Mouse (Mus musculus) myocyte (in vitro differentiated cells): ENCODE results near the gene Wdr34. TPM values are rescaled to one million over a fixed set of nuclear protein-coding genes. Genes with fewer than 3 reads are reported as not detected.

ENCODE experiments used
- H3K27me3 ChIP-seq: one replicate; pipeline ENCODE4 v1.6.1; 2011; ENCODE audit not compliant: control insufficient read depth, insufficient read depth, insufficient read length
- H3K36me3 ChIP-seq: one replicate; pipeline ENCODE4 v1.6.1; 2011; ENCODE audit not compliant: control insufficient read depth, insufficient read depth
- H3K4me2 ChIP-seq: one replicate; pipeline ENCODE4 v1.6.1; 2011; ENCODE audit warnings: low read depth, control low read depth
- H3K4me3 ChIP-seq: one replicate; pipeline ENCODE4 v1.5.1; 2011; ENCODE audit warnings: mild to moderate bottlenecking, control low read depth, moderate library complexity
- H3K79me2 ChIP-seq: one replicate; pipeline ENCODE4 v1.6.1; 2011; ENCODE audit not compliant: control insufficient read depth, insufficient read depth
- H3ac ChIP-seq: one replicate; pipeline ENCODE4 v1.6.1; 2011; ENCODE audit not compliant: control insufficient read depth, insufficient read length
- CEBPB ChIP-seq: IDR thresholded peaks from 2 replicates; pipeline ENCODE4 v1.6.1; 2011; ENCODE audit warnings: mild to moderate bottlenecking, moderate library complexity; ENCODE audit not compliant: poor library complexity, insufficient read depth, severe bottlenecking
- E2F4 ChIP-seq: IDR thresholded peaks from one replicate; pipeline ENCODE4 v1.6.1; 2011; ENCODE audit warnings: mild to moderate bottlenecking, control low read depth, moderate library complexity; ENCODE audit not compliant: insufficient read depth
- MAX ChIP-seq: IDR thresholded peaks from one replicate; pipeline ENCODE4 v1.6.1; 2011; ENCODE audit warnings: low read depth, mild to moderate bottlenecking, control low read depth
- MYOD1 ChIP-seq, 3 experiments: IDR thresholded peaks; one replicate each; pipeline ENCODE4 v1.6.1; 2011; ENCODE audit warnings: control low read depth in 2 of 3, low read depth in 2 of 3, mild to moderate bottlenecking in 2 of 3, moderate library complexity in 1 of 3; ENCODE audit not compliant: insufficient read length in 2 of 3, control insufficient read depth in 1 of 3
- MYOG ChIP-seq, 3 experiments: IDR thresholded peaks; one replicate each; pipeline ENCODE4 v1.6.1; 2011; ENCODE audit warnings: control low read depth in 2 of 3, low read depth in 2 of 3, mild to moderate bottlenecking in 2 of 3; ENCODE audit not compliant: insufficient read length in 2 of 3, control insufficient read depth in 1 of 3, insufficient read depth in 1 of 3
- POLR2A ChIP-seq: IDR thresholded peaks from one replicate; pipeline ENCODE4 v1.6.1; 2011; ENCODE audit warnings: low read depth, mild to moderate bottlenecking, control low read depth, moderate library complexity; ENCODE audit not compliant: insufficient read length
- POLR2AphosphoS2 ChIP-seq: IDR thresholded peaks from one replicate; pipeline ENCODE4 v1.6.1; 2011; ENCODE audit warnings: low read depth, control low read depth; ENCODE audit not compliant: insufficient read length
- REST ChIP-seq: IDR thresholded peaks from one replicate; pipeline ENCODE4 v1.6.1; 2011; ENCODE audit warnings: mild to moderate bottlenecking, control low read depth, moderate library complexity; ENCODE audit not compliant: insufficient read depth, insufficient read length
- SRF ChIP-seq: IDR thresholded peaks from one replicate; pipeline ENCODE4 v1.6.1; 2011; ENCODE audit warnings: low read depth; ENCODE audit not compliant: control insufficient read depth, insufficient read length
- TCF12 ChIP-seq: IDR thresholded peaks from one replicate; pipeline ENCODE4 v1.6.1; 2011; ENCODE audit warnings: mild to moderate bottlenecking, control low read depth; ENCODE audit not compliant: poor library complexity, insufficient read depth, severe bottlenecking
- TCF3 ChIP-seq: IDR thresholded peaks from one replicate; pipeline ENCODE4 v1.6.1; 2011; ENCODE audit warnings: low read depth, control low read depth; ENCODE audit not compliant: insufficient read length
- USF1 ChIP-seq: IDR thresholded peaks from one replicate; pipeline ENCODE4 v1.6.1; 2011; ENCODE audit warnings: low read depth, mild to moderate bottlenecking, control low read depth, moderate library complexity
- polyA plus RNA-seq: library from polyadenylated mRNA; unstranded; fragments of >200 nt; fragmentation: generic; extraction: Trizol; gene quantifications from one replicate; pipeline ENCODE4 v1.2.1, GENCODE M21; 2012; ENCODE audit warnings: missing spikeins

Gene Wdr34
- polyA plus RNA-seq, 1 experiment = 21.6 TPM

GRCm38 (mm10) chr2:30067031-30067888 lies 18.6 kb upstream of the Wdr34 start:
- Histone ChIP-seq H3K36me3 (peaks cover 25% of the 10 kb centered on the region), H3ac (peak overlapping the region; percentile 81), H3K4me2 (peak overlapping the region; percentile 83), H3K79me2 (peaks cover 59% of the 10 kb centered on the region), H3K27me3 (no peaks in the 10 kb centered on the region), H3K4me3 (peak overlapping the region; percentile 52)
- no peak for TF ChIP-seq CEBPB
- TF ChIP-seq E2F4 = no peak
- no peak for TF ChIP-seq SRF
- TF ChIP-seq MYOG (IDR thresholded peaks at IDR 0.05; ENCODE audit: control insufficient read depth in 1 of 3, insufficient read depth in 1 of 3, insufficient read length in 2 of 3, low read depth in 2 of 3) = peak in 1 of 3 experiments; percentile 17
- no peak for TF ChIP-seq MAX
- no peak for TF ChIP-seq TCF12
- peak in 1 of 3 experiments; percentile 1 for TF ChIP-seq MYOD1 (IDR thresholded peaks at IDR 0.05; ENCODE audit: control insufficient read depth in 1 of 3, insufficient read length in 2 of 3, low read depth in 2 of 3)
- no peak for TF ChIP-seq REST
- no peak for TF ChIP-seq TCF3
- TF ChIP-seq USF1 = no peak
- TF ChIP-seq POLR2A = peak; percentile 33
- no peak for TF ChIP-seq POLR2AphosphoS2

GRCm38 (mm10) chr2:30066046-30066901 lies 17.6 kb upstream of the Wdr34 start:
- peaks cover 24% of the 10 kb centered on the region for H3K36me3 ChIP-seq
- TF ChIP-seq SRF (no peak), POLR2AphosphoS2 (peak; percentile 75), MAX (no peak), POLR2A (peak; percentile 79), TCF3 (no peak), MYOG (IDR thresholded peaks at IDR 0.05; ENCODE audit: control insufficient read depth in 1 of 3, insufficient read depth in 1 of 3, insufficient read length in 2 of 3, low read depth in 2 of 3) (no peak), TCF12 (no peak), MYOD1 (IDR thresholded peaks at IDR 0.05; ENCODE audit: control insufficient read depth in 1 of 3, insufficient read length in 2 of 3, low read depth in 2 of 3) (no peak), CEBPB (no peak), E2F4 (no peak), REST (peak; percentile 3), USF1 (peak; percentile 87)
- peaks cover 59% of the 10 kb centered on the region for H3K79me2 ChIP-seq
- H3ac ChIP-seq = peak overlapping the region; percentile 81
- H3K4me3 ChIP-seq = peak overlapping the region; percentile 52
- H3K27me3 ChIP-seq = no peaks in the 10 kb centered on the region
- peak overlapping the region; percentile 87 for H3K4me2 ChIP-seq

- H3ac ChIP-seq = no peak overlapping the region
- TF ChIP-seq USF1 = no peak
- no peak for TF ChIP-seq TCF3
- no peak for TF ChIP-seq MYOG (IDR thresholded peaks at IDR 0.05; ENCODE audit: control insufficient read depth in 1 of 3, insufficient read depth in 1 of 3, insufficient read length in 2 of 3, low read depth in 2 of 3)
- no peak for TF ChIP-seq CEBPB
- TF ChIP-seq MAX = no peak
- no peak for TF ChIP-seq REST
- no peak for TF ChIP-seq MYOD1 (IDR thresholded peaks at IDR 0.05; ENCODE audit: control insufficient read depth in 1 of 3, insufficient read length in 2 of 3, low read depth in 2 of 3)
- TF ChIP-seq POLR2AphosphoS2 = no peak
- no peak for TF ChIP-seq TCF12
- TF ChIP-seq POLR2A = no peak
- TF ChIP-seq SRF = no peak
- TF ChIP-seq E2F4 = no peak
- H3K4me3 ChIP-seq = peak overlapping the region; percentile 74
- H3K36me3 ChIP-seq = peaks cover 9% of the 10 kb centered on the region
- H3K79me2 ChIP-seq = peaks cover 52% of the 10 kb centered on the region
- peak overlapping the region; percentile 89 for H3K4me2 ChIP-seq
- H3K27me3 ChIP-seq = no peaks in the 10 kb centered on the region
Measured at GRCm38 (mm10) chr2:30064298-30064697, 15.6 kb upstream of the Wdr34 start.

GRCm38 (mm10) chr2:30063791-30064190 lies 15.1 kb upstream of the Wdr34 start:
- Histone ChIP-seq H3K4me3 (peak overlapping the region; percentile 74), H3K79me2 (peaks cover 47% of the 10 kb centered on the region), H3K4me2 (peak overlapping the region; percentile 89), H3ac (peak overlapping the region; percentile 58), H3K36me3 (peaks cover 4% of the 10 kb centered on the region), H3K27me3 (no peaks in the 10 kb centered on the region)
- TF ChIP-seq MAX = no peak
- TF ChIP-seq MYOG (IDR thresholded peaks at IDR 0.05; ENCODE audit: control insufficient read depth in 1 of 3, insufficient read depth in 1 of 3, insufficient read length in 2 of 3, low read depth in 2 of 3) = no peak
- no peak for TF ChIP-seq REST
- no peak for TF ChIP-seq SRF
- TF ChIP-seq MYOD1 (IDR thresholded peaks at IDR 0.05; ENCODE audit: control insufficient read depth in 1 of 3, insufficient read length in 2 of 3, low read depth in 2 of 3) = no peak
- TF ChIP-seq POLR2A = no peak
- no peak for TF ChIP-seq USF1
- TF ChIP-seq CEBPB = no peak
- no peak for TF ChIP-seq POLR2AphosphoS2
- TF ChIP-seq E2F4 = no peak
- no peak for TF ChIP-seq TCF3
- TF ChIP-seq TCF12 = no peak
